Mouse (Mus musculus) ovary, postnatal 10 days (tissue): ENCODE measurements at regions not wholly inside any gene's neighbourhood (a gene's known extent, or its start where the extent isn't known, plus 50 kb on each side); places are given as distances from the start of the nearest gene placed in this dataset.
"Not testable (repeated sequence)": the region's sequence is repeated elsewhere in the genome, so short reads cannot be mapped to it uniquely, and the experiment has no call there.

ENCODE experiments used
- DNase-seq: peaks from one replicate; pipeline ENCODE4 v3.0.0; 2022; ENCODE audit warnings: low spot score

- not testable (repeated sequence) for DNase-seq
Observed at GRCm38 (mm10) chr15:24303123-24303522, 1110.4 kb downstream of the Basp1 start.

GRCm38 (mm10) chr15:24297236-24297635 lies 1116.3 kb downstream of the Basp1 start:
- DNase-seq, result no peak

GRCm38 (mm10) chr15:24296798-24297197 lies 1116.8 kb downstream of the Basp1 start:
- no peak for DNase-seq

GRCm38 (mm10) chr15:24275100-24275499 lies 1138.5 kb downstream of the Basp1 start:
- no peak for DNase-seq

GRCm38 (mm10) chr15:24267360-24267759 lies 1146.2 kb downstream of the Basp1 start:
- no peak for DNase-seq
